Mouse (Mus musculus) bone marrow macrophage, adult 2 months (primary cell): ENCODE results near the gene Spats1.

Source experiments
- CTCF ChIP-seq: IDR thresholded peaks from 2 replicates; pipeline ENCODE4 v1.5.1; 2012; ENCODE audit warnings: low read depth, mild to moderate bottlenecking, low read length, moderate library complexity
- POLR2A ChIP-seq: IDR thresholded peaks from 2 replicates; pipeline ENCODE4 v1.6.1; 2012; ENCODE audit warnings: mild to moderate bottlenecking, low read depth, low read length, borderline replicate concordance

DNA sequence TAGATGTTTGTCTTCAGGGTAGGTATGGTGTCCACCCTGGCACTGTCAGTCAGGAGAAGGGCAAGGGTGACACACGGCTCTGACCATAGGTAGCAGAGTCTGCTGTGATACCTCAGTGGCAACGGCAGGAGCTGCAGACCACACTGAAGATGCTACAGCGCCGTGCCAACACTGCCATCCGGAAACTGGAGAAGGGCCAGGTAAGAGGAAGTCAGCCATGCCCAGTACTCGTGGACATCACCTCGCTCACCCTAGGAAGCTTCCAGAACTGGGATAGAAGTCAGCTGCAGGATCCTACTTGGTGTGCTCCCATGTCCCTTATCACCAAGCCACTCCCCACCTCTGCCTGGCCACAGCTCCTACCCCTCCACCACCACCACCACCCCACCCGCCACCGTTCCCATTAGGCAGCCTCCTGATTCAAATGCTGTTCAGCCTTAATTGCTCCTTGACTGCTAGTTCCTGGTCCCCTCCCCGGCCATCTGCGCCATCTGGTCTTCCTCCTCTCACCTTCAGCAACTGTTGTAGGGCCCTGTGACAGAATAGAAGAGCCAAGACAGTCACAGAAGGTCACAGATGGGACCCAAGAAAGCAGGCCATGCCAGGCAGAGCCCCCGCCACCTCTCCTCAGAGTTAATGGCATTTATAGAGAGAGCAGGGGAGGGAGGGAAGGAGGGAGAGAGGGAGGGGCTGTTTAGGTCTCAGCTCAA, 43.7 kb upstream of the Spats1 start:
- no peak for TF ChIP-seq POLR2A
- TF ChIP-seq CTCF, result no peak
